Mouse (Mus musculus) hindbrain, postnatal 0 days (tissue): ENCODE data around the gene Nme2. TPM values are rescaled to one million over a fixed set of nuclear protein-coding genes. Genes with fewer than 3 reads are reported as not detected.
A peak's percentile ranks its signal among the peaks of the same experiment; 100 is the strongest.

Source experiments
- ATAC-seq: fragments of 200-750 bp; cut with Nextera tagmentation; 2 replicates; pipeline ENCODE4 v1.8.0; 2017; ENCODE audit warnings: mild to moderate bottlenecking, moderate TSS enrichment, moderate library complexity
- DNase-seq: peaks from one replicate; pipeline ENCODE4 v3.0.0-alpha.2; 2015; ENCODE audit warnings: low spot score
- H3K27ac ChIP-seq: fragments of 300-500 bp; sonication (generic); 2 replicates; pipeline ENCODE4 v1.5.1; 2014; ENCODE audit warnings: mild to moderate bottlenecking
- H3K27me3 ChIP-seq: fragments of 300-500 bp; sonication (generic); 2 replicates; pipeline ENCODE4 v1.6.1; 2014; ENCODE audit warnings: low read length, mixed read lengths; ENCODE audit not compliant: insufficient read depth
- H3K36me3 ChIP-seq: fragments of 300-500 bp; sonication (generic); 2 replicates; pipeline ENCODE4 v1.6.1; 2014; ENCODE audit warnings: low read length, mixed read lengths; ENCODE audit not compliant: insufficient read depth
- H3K4me1 ChIP-seq: fragments of 300-500 bp; sonication (generic); 2 replicates; pipeline ENCODE4 v1.6.1; 2014; ENCODE audit warnings: antibody characterized with exemption, low read length, mixed read lengths; ENCODE audit not compliant: insufficient read depth
- H3K4me2 ChIP-seq: fragments of 300-500 bp; sonication (generic); 2 replicates; pipeline ENCODE4 v1.6.1; 2014; ENCODE audit warnings: low read depth, mild to moderate bottlenecking, low read length, moderate library complexity, mixed read lengths
- H3K4me3 ChIP-seq: fragments of 300-500 bp; sonication (generic); 2 replicates; pipeline ENCODE4 v1.5.1; 2014; ENCODE audit warnings: low read length
- H3K9ac ChIP-seq: fragments of 300-500 bp; sonication (generic); replicated peaks from 2 replicates; pipeline ENCODE4 v1.6.1; 2014; ENCODE audit warnings: mild to moderate bottlenecking, low read length, moderate library complexity, mixed read lengths
- H3K9me3 ChIP-seq: fragments of 300-500 bp; sonication (generic); 2 replicates; pipeline ENCODE4 v1.6.1; 2016; ENCODE audit warnings: low read length, mixed read lengths
- CTCF ChIP-seq: IDR thresholded peaks from 2 replicates; pipeline ENCODE4 v1.5.1; 2016; ENCODE audit warnings: antibody characterized with exemption, control low read depth, low read depth
- WGBS: fragments of 180-500 bp; shearing (Covaris S2); extraction: QIAGEN DNeasy Blood & Tissue Kit; methylation state at CpG from one replicate; pipeline ENCODE4 v1.1.7; 2014; 5-methylcytosine and 5-hydroxymethylcytosine counted together
- polyA plus RNA-seq: library from polyadenylated mRNA; unstranded; fragments of >200 nt; fragmentation: Nextera tagmentation; extraction: Ambion mirVana; gene quantifications from 2 replicates; pipeline ENCODE4 v1.2.1, GENCODE M21; 2015
- total RNA-seq: library from RNA; depleted of rRNA; stranded (reverse); fragments of >200 nt; gene quantifications from 2 replicates; pipeline ENCODE4 v1.2.3, GENCODE M21; 2014

Gene Nme2
- total and polyA plus RNA-seq, 2 experiments from 2014 or later, result 138 to 328 TPM

DNA sequence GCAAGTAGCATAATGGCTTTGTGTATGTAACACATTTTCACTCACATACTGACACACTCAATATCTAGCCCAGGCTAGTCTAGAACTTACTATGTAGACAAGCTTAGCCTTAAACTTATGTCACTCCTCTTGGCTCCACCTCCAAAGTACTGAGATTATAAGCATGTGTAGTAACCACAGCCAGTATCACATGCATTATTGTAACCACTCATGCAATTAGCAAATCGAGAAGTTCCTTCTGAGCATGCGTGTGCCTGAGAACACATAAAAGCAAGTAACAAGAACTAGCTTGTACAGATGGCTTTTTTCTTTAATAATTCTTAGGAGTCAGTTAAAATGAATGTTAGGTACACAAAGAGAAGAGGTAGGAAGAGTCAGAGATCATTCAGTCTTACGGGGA lies 28.6 kb upstream of the Nme2 start:
- DNase-seq, result no peak
- ATAC-seq, result no peak
- Histone ChIP-seq H3K4me1 (no peaks in the 10 kb centered on the region), H3K27ac (no peak overlapping the region), H3K9ac (no peak overlapping the region), H3K9me3 (no peaks in the 10 kb centered on the region), H3K4me3 (no peak overlapping the region), H3K36me3 (no peaks in the 10 kb centered on the region), H3K4me2 (no peak overlapping the region), H3K27me3 (no peaks in the 10 kb centered on the region)
- TF ChIP-seq CTCF, result no peak
- 93% methylated on average over 3 of the region's 3 CpGs for whole genome bisulfite sequencing

DNA sequence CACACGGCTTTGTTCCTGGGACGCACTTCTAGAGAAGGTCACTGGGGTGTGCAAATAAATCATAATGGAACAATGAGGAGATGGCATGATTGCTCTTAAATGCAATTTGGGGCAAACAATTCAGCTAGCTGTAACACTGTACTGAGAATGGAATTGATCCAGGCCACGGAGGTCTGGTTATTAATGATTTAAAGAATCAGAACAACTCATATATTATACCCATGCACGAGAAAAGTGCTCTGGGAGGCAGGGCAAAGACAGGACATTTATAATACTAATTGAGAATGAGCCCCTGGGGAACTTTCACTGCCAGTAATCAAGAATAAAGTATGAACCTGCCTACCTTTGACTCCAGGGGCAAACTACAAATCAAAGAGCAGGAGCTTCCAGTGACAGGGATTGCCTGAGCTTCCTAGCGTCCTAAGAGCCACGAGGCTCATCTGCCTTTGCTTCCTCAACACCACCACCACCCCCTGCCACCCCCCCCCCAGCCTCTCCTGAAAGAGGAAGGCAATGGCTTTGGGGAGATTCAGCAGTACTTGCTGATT lies 23.5 kb upstream of the Nme2 start:
- Histone ChIP-seq H3K4me3 (no peak overlapping the region), H3K9ac (no peak overlapping the region), H3K36me3 (no peaks in the 10 kb centered on the region), H3K27me3 (no peaks in the 10 kb centered on the region), H3K4me2 (no peak overlapping the region), H3K9me3 (no peaks in the 10 kb centered on the region), H3K4me1 (no peaks in the 10 kb centered on the region), H3K27ac (no peak overlapping the region)
- DNase-seq (peak; percentile 10), ATAC-seq (no peak)
- no peak for TF ChIP-seq CTCF
- WGBS, result 46% methylated on average over 6 of the region's 6 CpGs

DNA sequence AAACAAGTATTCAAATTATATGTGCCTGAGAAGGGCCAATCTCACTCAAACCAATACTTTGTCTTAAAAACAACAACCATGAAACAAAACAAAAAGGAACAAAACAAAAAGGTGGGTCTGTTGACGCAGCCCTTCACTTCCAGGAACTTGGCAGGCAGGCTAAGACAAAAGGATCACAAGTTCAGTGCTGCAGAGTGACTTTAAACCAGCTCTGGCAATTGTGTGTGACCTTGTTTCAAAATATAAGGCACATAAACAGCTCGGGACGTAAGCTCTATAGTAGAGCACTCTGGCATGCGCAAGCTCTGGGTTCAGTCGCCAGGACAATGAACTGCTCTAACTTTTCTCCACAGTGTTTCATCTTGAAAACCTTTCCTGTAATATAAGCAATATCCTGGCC lies 16.9 kb upstream of the Nme2 start:
- no peaks in the 10 kb centered on the region for H3K36me3 ChIP-seq
- H3K27me3 ChIP-seq, result no peaks in the 10 kb centered on the region
- TF ChIP-seq CTCF, result no peak
- H3K4me2 ChIP-seq, result no peak overlapping the region
- ATAC-seq (no peak), DNase-seq (no peak)
- no peaks in the 10 kb centered on the region for H3K4me1 ChIP-seq
- no peaks in the 10 kb centered on the region for H3K9me3 ChIP-seq
- no peak overlapping the region for H3K27ac ChIP-seq
- H3K9ac ChIP-seq, result no peak overlapping the region
- H3K4me3 ChIP-seq, result no peak overlapping the region
- 82% methylated on average over 5 of the region's 5 CpGs for WGBS

GRCm38 (mm10) chr11:93969799-93970198 lies 13.7 kb upstream of the Nme2 start:
- no peak overlapping the region for H3K9ac ChIP-seq
- no peaks in the 10 kb centered on the region for H3K9me3 ChIP-seq
- H3K4me1 ChIP-seq, result no peaks in the 10 kb centered on the region
- TF ChIP-seq CTCF, result no peak
- 68% methylated on average over 1 of the region's 1 CpGs for WGBS
- no peak overlapping the region for H3K27ac ChIP-seq
- DNase-seq, result no peak
- H3K4me2 ChIP-seq, result no peak overlapping the region
- no peak overlapping the region for H3K4me3 ChIP-seq
- H3K36me3 ChIP-seq, result peaks cover 9% of the 10 kb centered on the region
- ATAC-seq, result no peak
- no peaks in the 10 kb centered on the region for H3K27me3 ChIP-seq

DNA sequence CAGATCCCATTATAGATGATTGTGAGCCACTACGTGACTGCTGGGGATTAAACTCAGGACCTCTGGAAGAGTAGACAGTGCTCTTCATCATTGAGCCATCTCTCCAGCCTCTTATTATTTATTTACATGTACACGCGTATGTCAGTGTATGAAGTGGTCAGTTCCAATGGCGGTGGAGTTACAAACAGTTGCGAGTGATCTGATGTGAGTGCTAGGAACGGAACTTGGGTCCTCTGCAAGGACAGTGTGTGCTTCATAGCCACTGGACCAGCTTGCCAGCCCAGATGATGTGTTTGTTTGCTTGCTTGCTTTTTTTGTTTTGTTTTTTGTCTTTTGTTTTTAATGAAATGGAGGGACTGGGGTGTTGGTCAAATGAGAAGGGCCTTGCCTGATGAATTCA lies 13.1 kb upstream of the Nme2 start:
- ATAC-seq (no peak), DNase-seq (no peak)
- no peak for TF ChIP-seq CTCF
- H3K9me3 ChIP-seq, result no peaks in the 10 kb centered on the region
- peaks cover 11% of the 10 kb centered on the region for H3K36me3 ChIP-seq
- peak overlapping the region; percentile 68; the same call in 1 of the 2 replicates for H3K27ac ChIP-seq
- no peaks in the 10 kb centered on the region for H3K4me1 ChIP-seq
- WGBS, result 89% methylated on average over 6 of the region's 6 CpGs
- H3K27me3 ChIP-seq, result no peaks in the 10 kb centered on the region
- no peak overlapping the region for H3K4me3 ChIP-seq
- H3K9ac ChIP-seq, result no peak overlapping the region
- peak overlapping the region; percentile 48; the same call in 1 of the 2 replicates for H3K4me2 ChIP-seq

DNA sequence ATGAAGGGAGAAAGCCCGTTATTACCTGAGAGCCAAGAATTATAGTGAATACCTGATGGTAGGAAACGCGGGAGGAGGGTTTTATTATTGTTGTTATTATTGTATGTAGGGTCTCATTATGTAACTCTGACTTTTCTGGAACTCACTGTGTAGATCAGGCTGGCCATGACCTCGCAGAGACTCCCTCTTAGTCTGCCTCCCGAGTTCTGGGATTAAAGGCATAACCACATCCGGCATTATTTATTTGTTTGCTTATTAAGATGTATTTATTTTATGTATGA lies 12.7 kb upstream of the Nme2 start:
- ATAC-seq, result no peak
- H3K4me2 ChIP-seq, result peak overlapping the region; percentile 48
- H3K36me3 ChIP-seq, result peaks cover 15% of the 10 kb centered on the region
- no peaks in the 10 kb centered on the region for H3K4me1 ChIP-seq
- no peak for TF ChIP-seq CTCF
- WGBS, result 48% methylated on average over 6 of the region's 6 CpGs
- H3K9me3 ChIP-seq, result no peaks in the 10 kb centered on the region
- peak overlapping the region; percentile 91 for H3K4me3 ChIP-seq
- no peaks in the 10 kb centered on the region for H3K27me3 ChIP-seq
- H3K9ac ChIP-seq, result 0 out of 2 replicates have a peak overlapping the region, but pooled peaks have one; percentile 28
- H3K27ac ChIP-seq, result peak overlapping the region; percentile 68
- DNase-seq, result no peak

GRCm38 (mm10) chr11:93968005-93968847 lies 12.2 kb upstream of the Nme2 start, which contains the start of the genes Gm20390 and Nme1:
Gene Gm20390 (minus strand): TSS chr11:93968293.
Gene Nme1 (minus strand): TSS chr11:93968521.
- peaks cover 19% of the 10 kb centered on the region for H3K36me3 ChIP-seq
- peak within 1 kb of the TSS; percentile 89 for H3K27ac ChIP-seq
- H3K27me3 ChIP-seq, result no peaks in the 10 kb centered on the region
- peak within 1 kb of the TSS; percentile 91 for H3K4me3 ChIP-seq
- peak; percentile 91 for TF ChIP-seq CTCF
- H3K9ac ChIP-seq, result peak within 1 kb of the TSS; percentile 77
- ATAC-seq (peak; percentile 97), DNase-seq (peak; percentile 99)
- H3K4me1 ChIP-seq, result no peaks in the 10 kb centered on the region
- H3K9me3 ChIP-seq, result no peaks in the 10 kb centered on the region
- WGBS, result under 1% methylated on average over 40 of the region's 40 CpGs
- H3K4me2 ChIP-seq, result peak within 1 kb of the TSS; percentile 82
